Mouse (Mus musculus) intestine, embryonic 14.5 days (tissue): ENCODE measurements around the gene Rplp0. TPM values are rescaled to one million over a fixed set of nuclear protein-coding genes. Genes with fewer than 3 reads are reported as not detected.
"Not testable (repeated sequence)": the region's sequence is repeated elsewhere in the genome, so short reads cannot be mapped to it uniquely, and the experiment has no call there.

ENCODE experiments used
- ATAC-seq: fragments of 200-750 bp; cut with Nextera tagmentation; replicated peaks from 2 replicates; pipeline ENCODE4 v1.8.0; 2017; ENCODE audit warnings: low read depth, moderate number of reproducible peaks, moderate TSS enrichment, moderate library complexity; ENCODE audit not compliant: low FRiP score, low TSS enrichment
- DNase-seq: peaks from one replicate; pipeline ENCODE4 v3.0.0-alpha.2; 2018; ENCODE audit warnings: low spot score
- H3K27ac ChIP-seq: fragments of 300-500 bp; sonication (generic); 2 replicates; pipeline ENCODE4 v1.5.1; 2014; ENCODE audit warnings: low read depth, mild to moderate bottlenecking, control low read depth
- H3K27me3 ChIP-seq: fragments of 300-500 bp; sonication (generic); replicated peaks from 2 replicates; pipeline ENCODE4 v1.6.1; 2014; ENCODE audit warnings: low read length, control low read depth; ENCODE audit not compliant: control insufficient read depth, insufficient read depth
- H3K36me3 ChIP-seq: fragments of 300-500 bp; sonication (generic); 2 replicates; pipeline ENCODE4 v1.6.1; 2014; ENCODE audit warnings: low read length, control low read depth; ENCODE audit not compliant: control insufficient read depth, insufficient read depth
- H3K4me1 ChIP-seq: fragments of 300-500 bp; sonication (generic); replicated peaks from 2 replicates; pipeline ENCODE4 v1.6.1; 2014; ENCODE audit warnings: low read length, control low read depth, mixed read lengths; ENCODE audit not compliant: control insufficient read depth, insufficient read depth
- H3K4me2 ChIP-seq: fragments of 300-500 bp; sonication (generic); 2 replicates; pipeline ENCODE4 v1.6.1; 2014; ENCODE audit warnings: low read length
- H3K4me3 ChIP-seq: fragments of 300-500 bp; sonication (generic); 2 replicates; pipeline ENCODE4 v1.5.1; 2014; ENCODE audit warnings: low read depth, low read length, control low read depth, mixed read lengths
- H3K9ac ChIP-seq: fragments of 300-500 bp; sonication (generic); 2 replicates; pipeline ENCODE4 v1.6.1; 2014; ENCODE audit warnings: mild to moderate bottlenecking, low read length
- H3K9me3 ChIP-seq: fragments of 300-500 bp; sonication (generic); 2 replicates; pipeline ENCODE4 v1.6.1; 2016; ENCODE audit warnings: low read length, control low read depth; ENCODE audit not compliant: control insufficient read depth
- WGBS: fragments of 180-500 bp; shearing (Covaris S2); extraction: QIAGEN DNeasy Blood & Tissue Kit; methylation state at CpG from one replicate; pipeline ENCODE4 v1.1.7; 2014; 5-methylcytosine and 5-hydroxymethylcytosine counted together
- polyA plus RNA-seq: library from polyadenylated mRNA; unstranded; fragments of >200 nt; fragmentation: Nextera tagmentation; extraction: Ambion mirVana; gene quantifications from 2 replicates; pipeline ENCODE4 v1.2.1, GENCODE M21; 2014

The Rplp0 gene
- polyA plus RNA-seq, 1 experiment from 2014 or later = 2,116 TPM

GRCm38 (mm10) chr5:115577686-115578085 lies 18.4 kb downstream of the Rplp0 start:
- not testable (repeated sequence) for H3K9ac ChIP-seq, H3K9me3 ChIP-seq, H3K27me3 ChIP-seq, H3K4me3 ChIP-seq, H3K27ac ChIP-seq, H3K4me2 ChIP-seq, DNase-seq, ATAC-seq, H3K4me1 ChIP-seq
- peaks cover 97% of the 10 kb centered on the region for H3K36me3 ChIP-seq
- WGBS = 94% methylated on average over 4 of the region's 4 CpGs

- Histone ChIP-seq H3K9ac (no peak overlapping the region), H3K36me3 (peaks cover 98% of the 10 kb centered on the region), H3K4me2 (no peak overlapping the region), H3K27ac (no peak overlapping the region), H3K9me3 (peaks cover 10% of the 10 kb centered on the region; the same call in 1 of the 2 replicates), H3K4me1 (no peaks in the 10 kb centered on the region), H3K27me3 (no peaks in the 10 kb centered on the region), H3K4me3 (no peak overlapping the region)
- DNase-seq (no peak), ATAC-seq (no peak)
- 92% methylated on average over 14 of the region's 14 CpGs for WGBS
Measured at GRCm38 (mm10) chr5:115578922-115579321, 19.7 kb downstream of the Rplp0 start.

GRCm38 (mm10) chr5:115579363-115579762 lies 20.1 kb downstream of the Rplp0 start:
- ATAC-seq = no peak
- no peak overlapping the region for H3K4me2 ChIP-seq
- H3K9ac ChIP-seq = no peak overlapping the region
- H3K4me3 ChIP-seq = no peak overlapping the region
- 87% methylated on average over 5 of the region's 5 CpGs for WGBS
- H3K9me3 ChIP-seq = peaks cover 10% of the 10 kb centered on the region; the same call in 1 of the 2 replicates
- DNase-seq = no peak
- no peak overlapping the region for H3K27ac ChIP-seq
- H3K4me1 ChIP-seq = no peaks in the 10 kb centered on the region
- peaks cover 98% of the 10 kb centered on the region for H3K36me3 ChIP-seq
- no peaks in the 10 kb centered on the region for H3K27me3 ChIP-seq

GRCm38 (mm10) chr5:115580229-115581001 lies 21.1 kb downstream of the Rplp0 start:
- no peaks in the 10 kb centered on the region for H3K4me1 ChIP-seq
- no peaks in the 10 kb centered on the region for H3K27me3 ChIP-seq
- 86% methylated on average over 14 of the region's 14 CpGs for WGBS
- H3K4me3 ChIP-seq = no peak overlapping the region
- no peak overlapping the region for H3K9ac ChIP-seq
- H3K9me3 ChIP-seq = peaks cover 10% of the 10 kb centered on the region; the same call in 1 of the 2 replicates
- no peak overlapping the region for H3K4me2 ChIP-seq
- ATAC-seq = no peak
- peaks cover 98% of the 10 kb centered on the region for H3K36me3 ChIP-seq
- DNase-seq = no peak
- H3K27ac ChIP-seq = no peak overlapping the region

- H3K4me3 ChIP-seq = no peak overlapping the region
- no peaks in the 10 kb centered on the region for H3K4me1 ChIP-seq
- H3K9ac ChIP-seq = no peak overlapping the region
- peaks cover 10% of the 10 kb centered on the region; the same call in 1 of the 2 replicates for H3K9me3 ChIP-seq
- no peak for ATAC-seq
- DNase-seq = no peak
- WGBS = 94% methylated on average over 9 of the region's 9 CpGs
- peaks cover 99% of the 10 kb centered on the region for H3K36me3 ChIP-seq
- H3K27me3 ChIP-seq = no peaks in the 10 kb centered on the region
- H3K27ac ChIP-seq = no peak overlapping the region
- H3K4me2 ChIP-seq = no peak overlapping the region
Measured at GRCm38 (mm10) chr5:115581662-115582061, 22.4 kb downstream of the Rplp0 start.

GRCm38 (mm10) chr5:115585616-115586015 lies 26.3 kb downstream of the Rplp0 start:
- H3K4me3 ChIP-seq = no peak overlapping the region
- peaks cover 98% of the 10 kb centered on the region for H3K36me3 ChIP-seq
- no peak overlapping the region for H3K27ac ChIP-seq
- H3K4me1 ChIP-seq = no peaks in the 10 kb centered on the region
- H3K9ac ChIP-seq = no peak overlapping the region
- ATAC-seq (no peak), DNase-seq (no peak)
- H3K9me3 ChIP-seq = peaks cover 10% of the 10 kb centered on the region; the same call in 1 of the 2 replicates
- no peak overlapping the region for H3K4me2 ChIP-seq
- WGBS = 81% methylated on average over 12 of the region's 12 CpGs
- no peaks in the 10 kb centered on the region for H3K27me3 ChIP-seq

- Histone ChIP-seq H3K4me2 (no peak overlapping the region), H3K9ac (no peak overlapping the region), H3K4me3 (no peak overlapping the region), H3K27ac (no peak overlapping the region), H3K9me3 (peaks cover 10% of the 10 kb centered on the region; the same call in 1 of the 2 replicates), H3K4me1 (no peaks in the 10 kb centered on the region), H3K27me3 (no peaks in the 10 kb centered on the region), H3K36me3 (peaks cover 98% of the 10 kb centered on the region)
- no peak for ATAC-seq
- no peak for DNase-seq
- 91% methylated on average over 15 of the region's 15 CpGs for WGBS
Measured at GRCm38 (mm10) chr5:115586166-115586565, 26.9 kb downstream of the Rplp0 start.

GRCm38 (mm10) chr5:115586780-115587179 lies 27.5 kb downstream of the Rplp0 start:
- peaks cover 98% of the 10 kb centered on the region for H3K36me3 ChIP-seq
- no peak overlapping the region for H3K27ac ChIP-seq
- H3K27me3 ChIP-seq = no peaks in the 10 kb centered on the region
- H3K4me1 ChIP-seq = no peaks in the 10 kb centered on the region
- H3K4me3 ChIP-seq = no peak overlapping the region
- ATAC-seq = no peak
- peaks cover 10% of the 10 kb centered on the region; the same call in 1 of the 2 replicates for H3K9me3 ChIP-seq
- DNase-seq = no peak
- no peak overlapping the region for H3K9ac ChIP-seq
- no peak overlapping the region for H3K4me2 ChIP-seq
- 90% methylated on average over 2 of the region's 2 CpGs for WGBS

- DNase-seq = no peak
- ATAC-seq = no peak
- no peak overlapping the region for H3K4me2 ChIP-seq
- no peaks in the 10 kb centered on the region for H3K9me3 ChIP-seq
- no peak overlapping the region for H3K27ac ChIP-seq
- H3K4me1 ChIP-seq = no peaks in the 10 kb centered on the region
- no peak overlapping the region for H3K9ac ChIP-seq
- H3K36me3 ChIP-seq = peaks cover 96% of the 10 kb centered on the region
- H3K27me3 ChIP-seq = no peaks in the 10 kb centered on the region
- H3K4me3 ChIP-seq = no peak overlapping the region
- WGBS = 77% methylated on average over 11 of the region's 11 CpGs
Measured at GRCm38 (mm10) chr5:115591028-115591427, 31.8 kb downstream of the Rplp0 start.
